Mouse (Mus musculus): Measurements from ENCODE around the gene Nabp1. TPM values are rescaled to one million over a fixed set of nuclear protein-coding genes. Genes with fewer than 3 reads are reported as not detected.
A peak's percentile ranks its signal among the peaks of the same experiment; 100 is the strongest.
"Not testable (repeated sequence)": the region's sequence is repeated elsewhere in the genome, so short reads cannot be mapped to it uniquely, and the experiment has no call there.

The Nabp1 gene
- total RNA-seq, 4 experiments from 2014 or later = 15.1 to 22.9 (median 20.5) TPM

DNA sequence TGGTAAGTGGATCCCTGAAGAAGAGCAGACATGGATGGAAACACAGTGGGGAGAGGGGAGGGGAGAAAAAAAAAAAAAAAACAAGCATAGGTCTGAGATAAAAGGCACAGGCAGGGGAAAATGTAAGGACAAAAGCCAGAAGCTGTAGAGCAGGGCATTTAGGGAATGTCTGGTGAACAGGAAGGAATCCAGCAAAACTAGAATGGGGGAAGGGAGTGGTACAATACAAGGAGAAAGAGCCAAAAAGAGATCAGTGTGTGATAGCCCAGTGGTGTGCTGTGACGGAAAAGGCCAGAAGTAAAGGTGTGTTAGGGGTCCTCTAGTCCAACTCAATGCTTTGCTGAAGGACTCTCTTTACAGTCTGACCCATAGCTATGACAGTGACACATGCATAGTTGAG lies 8.1 kb upstream of the Nabp1 start:
- DNase-seq (ENCODE audit: low spot score in 2 of 2) = no peak

DNA sequence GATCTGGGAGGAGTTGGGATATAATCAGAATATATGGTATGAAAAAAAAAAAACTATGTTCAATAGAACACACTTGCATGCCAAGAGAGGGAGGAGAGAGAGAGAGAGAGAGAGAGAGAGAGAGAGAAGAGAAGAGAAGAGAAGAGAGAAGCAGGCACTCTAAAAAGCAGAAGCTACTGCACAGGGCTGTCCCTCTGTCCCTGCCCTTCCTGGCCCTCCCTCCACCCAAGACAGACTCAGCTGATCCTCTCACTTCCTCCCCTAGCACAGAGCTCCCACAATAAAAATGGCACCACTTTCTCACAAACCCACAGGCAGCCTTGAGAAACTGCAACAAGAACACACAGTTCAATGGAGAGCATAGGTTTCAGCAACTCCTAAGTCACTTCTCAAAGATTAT lies 2.2 kb upstream of the Nabp1 start:
- DNase-seq (ENCODE audit: low spot score in 2 of 2) = no peak

DNA sequence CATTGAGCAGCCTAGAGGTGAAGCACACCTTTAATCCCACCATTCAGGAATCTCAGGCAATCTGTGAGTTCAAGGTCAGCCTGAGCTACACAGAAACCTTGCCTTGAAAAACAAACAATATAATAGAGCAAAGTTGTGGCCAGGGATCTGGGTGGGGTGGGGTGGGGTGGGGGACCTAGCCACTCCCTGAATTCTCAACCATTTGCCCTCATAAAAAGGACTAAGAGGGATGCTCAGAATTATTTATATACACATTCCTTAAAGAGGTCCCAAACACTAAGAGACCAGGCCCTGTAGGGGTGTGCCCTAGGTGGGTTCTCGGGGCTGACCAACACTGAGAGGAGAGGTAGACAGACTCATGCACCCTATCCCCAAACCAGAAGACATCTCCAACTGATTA lies 1.5 kb upstream of the Nabp1 start:
- no peak for DNase-seq (ENCODE audit: low spot score in 2 of 2)

DNA sequence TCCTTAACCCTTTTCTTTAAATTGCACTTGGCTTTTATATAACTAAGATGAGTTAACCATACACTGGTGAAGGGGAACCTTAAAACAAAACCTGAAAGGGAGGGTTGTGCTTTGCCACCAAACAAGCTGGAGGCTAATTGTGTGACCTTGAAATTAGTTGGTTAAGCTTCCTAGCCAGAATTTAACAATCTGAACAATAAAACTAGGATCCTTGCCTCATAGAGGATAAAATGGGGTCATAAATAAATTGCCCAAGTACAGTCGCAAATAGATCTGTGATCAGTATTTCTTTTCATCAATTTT lies 753 bp upstream of the Nabp1 start:
- DNase-seq (ENCODE audit: low spot score in 2 of 2) = no peak

DNA sequence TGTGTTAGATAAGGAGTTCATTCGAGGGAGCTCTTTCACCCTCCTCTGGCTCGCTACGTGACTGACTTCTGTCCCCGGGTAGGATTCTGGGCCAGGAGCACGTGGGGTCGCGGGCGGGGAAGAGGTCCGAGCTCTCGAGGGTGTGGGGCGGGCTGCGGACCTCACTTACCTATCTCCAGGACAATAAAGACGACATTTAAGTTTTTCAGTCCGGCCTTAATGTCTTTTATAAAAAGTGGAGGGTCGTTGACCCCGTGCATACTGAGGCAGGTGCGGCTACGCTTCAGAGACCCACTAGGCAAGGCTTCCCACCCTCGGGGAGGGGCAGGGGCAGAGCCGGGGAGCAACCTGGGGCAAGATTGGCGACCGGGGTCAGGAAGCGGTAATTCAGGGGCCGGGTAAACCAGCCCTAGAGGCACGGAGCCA lies 556 bp downstream of the Nabp1 start:
- DNase-seq (ENCODE audit: low spot score in 2 of 2) = no peak

DNA sequence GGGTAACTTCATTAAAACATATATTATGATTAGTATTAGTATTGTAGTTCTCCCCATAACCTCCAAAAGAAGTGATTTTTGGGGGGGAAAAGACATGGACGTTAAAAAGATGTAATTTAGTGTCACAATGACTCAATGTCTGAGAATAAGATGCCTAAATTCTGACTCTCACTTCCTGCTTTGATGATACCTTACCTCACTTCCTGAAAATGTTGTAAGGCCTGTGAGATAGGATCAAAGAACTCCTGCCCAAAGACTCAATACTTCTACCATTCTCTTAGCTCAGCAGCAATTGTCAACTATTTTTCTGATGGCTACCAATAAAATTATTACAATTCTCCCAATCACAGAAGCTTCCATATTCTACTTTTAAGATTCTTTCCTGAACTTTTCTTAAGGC lies 1.8 kb downstream of the Nabp1 start:
- no peak for DNase-seq (ENCODE audit: low spot score in 2 of 2)

DNA sequence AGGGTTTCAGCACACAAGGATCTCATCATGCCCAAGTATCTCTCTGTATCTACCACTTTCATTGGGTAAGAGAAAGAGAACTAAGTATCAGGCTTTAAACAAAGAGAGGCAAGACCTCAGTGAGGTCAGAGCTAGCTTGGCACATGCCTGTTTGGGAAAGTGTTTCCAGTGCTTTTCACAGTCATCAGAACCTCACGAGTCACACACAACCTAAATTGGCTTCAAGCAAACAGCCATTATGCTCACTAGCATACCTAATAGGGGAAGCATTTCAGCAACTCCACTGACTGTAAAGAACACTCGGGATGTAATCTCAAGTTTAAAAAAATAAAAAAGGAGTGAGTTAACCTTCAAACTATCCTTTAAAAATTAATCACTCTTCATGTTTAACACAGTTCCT lies 10.1 kb downstream of the Nabp1 start:
- no peak for DNase-seq (ENCODE audit: low spot score in 2 of 2)

DNA sequence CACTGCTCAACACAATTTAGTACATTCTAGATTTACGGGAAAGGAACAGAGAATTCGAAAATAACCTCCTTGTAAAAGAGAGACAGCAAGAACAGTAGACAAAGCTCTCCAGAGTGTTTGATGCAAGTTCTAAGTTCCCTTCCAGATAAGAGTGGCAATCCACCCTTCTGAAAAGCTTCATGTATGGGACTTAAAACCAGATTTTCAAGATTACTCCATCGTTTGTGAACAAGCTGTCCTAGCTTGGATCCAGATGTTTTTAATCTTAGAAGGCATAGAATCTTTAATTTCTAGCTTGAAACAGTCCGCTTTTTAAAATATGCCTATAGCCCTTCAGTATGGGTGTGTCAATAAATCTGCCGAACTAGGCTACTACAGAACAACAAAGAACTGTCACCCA lies 11.0 kb downstream of the Nabp1 start:
- DNase-seq (ENCODE audit: low spot score in 2 of 2) = no peak

DNA sequence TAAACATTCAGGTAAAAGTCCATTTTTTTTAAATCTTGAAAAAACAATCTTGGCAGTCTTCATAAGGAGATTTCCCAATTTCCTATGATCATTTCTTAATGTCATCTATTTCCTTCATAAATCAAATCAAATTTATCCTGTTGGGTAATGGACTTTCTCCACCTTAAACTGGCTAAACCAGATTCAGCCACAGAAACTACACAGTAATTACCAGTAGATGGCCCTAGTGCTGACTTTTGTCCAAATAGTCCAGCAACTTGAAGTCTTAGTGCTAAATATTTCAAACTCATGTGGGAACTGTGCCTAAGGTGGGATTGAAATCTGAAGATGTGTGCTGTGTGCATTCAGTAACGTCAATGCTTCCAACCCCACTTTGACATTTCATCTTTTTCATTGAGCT lies 11.8 kb downstream of the Nabp1 start:
- no peak for DNase-seq (ENCODE audit: low spot score in 2 of 2)

DNA sequence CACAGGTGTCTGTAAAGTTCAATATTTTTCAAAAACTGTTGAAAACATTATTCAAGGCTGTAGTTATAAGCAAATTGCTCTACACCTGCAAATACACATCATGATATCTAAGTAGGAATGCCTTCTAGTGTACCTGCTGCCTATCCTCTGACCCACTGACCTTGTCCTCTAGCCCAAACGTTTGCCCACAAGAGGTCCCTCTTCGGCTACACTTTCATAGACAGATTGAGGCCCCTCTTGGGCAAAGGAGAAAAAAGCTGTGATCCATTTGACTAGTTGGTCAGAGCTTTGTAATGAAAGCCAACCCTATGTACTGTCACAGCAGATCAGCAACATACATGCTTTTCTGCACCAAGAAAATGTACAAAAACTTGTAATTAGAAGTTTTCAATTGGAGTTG lies 12.9 kb downstream of the Nabp1 start:
- DNase-seq (ENCODE audit: low spot score in 2 of 2) = no peak

DNA sequence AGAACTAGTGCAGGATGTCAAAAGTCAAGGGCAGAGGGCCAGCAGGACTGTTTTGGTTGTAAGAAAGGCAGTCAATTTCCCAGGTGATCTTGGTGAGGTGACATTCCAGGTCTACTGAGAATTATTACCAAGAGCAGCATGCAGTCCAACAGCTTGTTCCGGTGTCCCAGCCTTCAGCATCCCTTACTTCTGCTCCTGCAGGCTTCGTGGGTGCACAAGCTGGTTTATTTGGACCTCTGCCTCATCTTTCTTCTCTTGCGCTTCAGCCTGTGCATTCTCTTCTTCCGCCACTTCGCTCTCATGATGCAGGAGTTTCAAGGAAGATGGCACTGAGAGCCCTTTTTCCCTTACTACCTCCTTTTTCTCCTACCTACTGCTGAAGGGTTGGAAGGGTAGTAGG lies 15.2 kb downstream of the Nabp1 start:
- DNase-seq (ENCODE audit: low spot score in 2 of 2) = peak in 1 of 2 experiments; percentile 32

DNA sequence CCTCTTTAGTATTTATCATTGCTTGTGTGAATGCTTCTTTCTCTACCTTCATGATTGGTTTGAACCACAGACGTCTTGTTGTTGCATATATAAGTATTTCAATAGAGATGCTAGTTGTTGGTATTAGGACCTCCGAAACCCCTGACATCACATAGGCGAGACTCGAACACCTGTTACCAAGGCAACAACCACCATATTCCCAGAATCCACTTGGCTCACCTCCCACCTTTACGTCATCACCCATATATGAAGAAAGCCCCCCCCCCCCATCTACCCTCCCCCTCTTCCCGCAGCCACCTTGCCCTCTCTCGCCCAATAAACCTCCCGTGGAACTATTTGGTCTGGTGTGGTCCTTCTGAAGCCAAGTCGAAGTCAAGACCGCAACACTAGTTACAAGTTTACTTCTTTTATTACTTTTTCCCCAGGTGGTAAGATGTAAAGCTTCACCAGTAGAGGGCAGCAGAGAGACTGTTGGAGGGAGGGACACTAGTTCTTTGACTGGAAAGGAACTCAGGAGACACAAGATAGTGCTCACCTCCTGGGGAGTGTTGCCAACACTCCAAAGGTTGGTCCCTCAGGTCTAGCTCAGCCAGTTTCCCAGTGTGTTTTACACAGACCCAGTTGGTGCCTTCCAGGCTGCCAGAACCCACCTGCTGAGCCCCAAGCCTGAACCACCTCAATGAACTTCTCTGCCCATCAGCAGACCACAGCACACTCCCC lies 19.3 kb downstream of the Nabp1 start:
- no peak for DNase-seq (ENCODE audit: low spot score in 2 of 2)

DNA sequence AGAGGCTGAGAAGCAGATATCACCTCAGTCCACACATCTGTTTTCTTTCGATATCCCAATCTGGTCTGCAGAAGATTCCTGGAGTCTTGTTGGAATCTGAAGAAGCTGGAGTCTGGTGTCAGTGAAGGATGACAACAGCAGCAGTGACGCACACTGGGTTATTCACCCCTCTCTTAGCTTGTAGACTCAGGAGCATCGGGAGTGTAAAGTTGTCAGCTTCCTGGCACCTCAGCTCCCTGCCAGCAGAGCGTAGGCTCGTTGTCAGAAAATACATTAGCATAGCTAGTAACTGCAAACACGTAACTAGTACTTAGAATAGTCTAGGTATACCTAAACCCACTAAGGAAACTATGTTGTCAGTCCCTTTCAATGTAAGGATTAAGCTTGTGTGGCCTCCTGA lies 20.1 kb downstream of the Nabp1 start:
- DNase-seq (ENCODE audit: low spot score in 2 of 2) = no peak

DNA sequence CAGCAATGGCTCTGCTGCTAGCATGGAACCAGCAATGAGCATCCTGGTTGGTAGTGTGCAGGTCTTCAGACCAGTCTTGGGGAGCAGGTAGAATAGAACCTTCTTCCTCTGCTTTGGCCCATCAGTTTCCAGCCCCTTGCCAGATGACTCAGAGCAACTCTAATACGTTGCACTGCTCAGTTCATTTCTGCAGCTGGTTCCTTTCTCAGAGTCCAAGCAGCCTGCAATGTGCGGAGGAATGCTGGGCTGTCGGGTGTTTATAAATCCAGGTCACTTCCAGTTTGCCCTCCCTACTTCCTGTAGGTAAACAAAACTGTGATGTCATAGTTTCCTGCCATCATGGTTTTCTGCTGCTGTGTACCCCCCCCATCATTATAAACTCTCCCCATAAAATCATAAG lies 21.0 kb downstream of the Nabp1 start:
- DNase-seq (ENCODE audit: low spot score in 2 of 2) = no peak

DNA sequence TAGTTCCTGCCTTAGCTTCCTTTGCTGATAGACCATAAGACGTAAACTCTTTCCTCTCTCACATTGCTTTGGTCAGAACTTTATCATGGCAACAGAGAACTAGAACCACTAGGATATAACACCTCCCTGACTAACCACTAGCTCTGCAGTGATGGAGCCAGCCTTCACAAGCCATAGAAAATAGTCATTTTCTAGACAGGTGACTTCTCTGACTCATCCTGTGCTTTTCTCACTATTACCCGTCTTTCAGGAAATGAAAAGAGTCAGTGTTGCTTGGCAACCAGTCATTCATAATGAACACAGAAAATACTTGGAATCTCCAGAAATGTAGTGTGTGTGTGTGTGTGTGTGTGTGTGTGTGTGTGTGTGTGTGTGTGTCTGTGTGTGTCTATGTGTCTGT lies 29.4 kb downstream of the Nabp1 start:
- DNase-seq (ENCODE audit: low spot score in 2 of 2) = no peak

DNA sequence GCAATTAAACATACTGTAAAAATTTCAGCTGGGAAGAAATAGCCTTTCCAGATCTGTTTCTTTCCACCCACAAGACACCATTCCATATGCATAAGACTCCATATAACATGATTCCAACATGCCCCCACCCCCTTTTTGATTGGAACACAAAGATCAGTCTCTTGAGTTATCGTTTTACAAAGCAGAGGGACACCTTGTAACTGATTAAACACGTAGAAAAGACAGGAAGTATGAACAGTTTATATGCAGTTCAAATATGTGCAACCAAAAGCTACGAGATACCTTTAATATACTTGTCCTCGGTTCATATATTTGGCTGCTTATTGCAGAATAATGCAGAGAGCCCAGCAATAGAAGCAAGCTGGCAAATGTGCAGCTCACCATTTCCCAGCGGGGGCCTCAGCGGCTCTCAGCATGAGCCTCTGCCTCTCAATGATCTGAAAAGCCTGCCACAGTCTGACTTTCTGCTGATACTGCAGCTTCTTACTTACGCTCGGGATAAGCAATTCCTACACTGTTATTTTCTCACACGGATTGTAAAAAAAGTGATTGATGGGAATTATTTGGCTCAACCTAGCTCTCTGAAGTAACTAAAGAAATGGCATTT lies 32.3 kb downstream of the Nabp1 start:
- peak; percentile 24 to 40 for DNase-seq (ENCODE audit: low spot score in 2 of 2)

DNA sequence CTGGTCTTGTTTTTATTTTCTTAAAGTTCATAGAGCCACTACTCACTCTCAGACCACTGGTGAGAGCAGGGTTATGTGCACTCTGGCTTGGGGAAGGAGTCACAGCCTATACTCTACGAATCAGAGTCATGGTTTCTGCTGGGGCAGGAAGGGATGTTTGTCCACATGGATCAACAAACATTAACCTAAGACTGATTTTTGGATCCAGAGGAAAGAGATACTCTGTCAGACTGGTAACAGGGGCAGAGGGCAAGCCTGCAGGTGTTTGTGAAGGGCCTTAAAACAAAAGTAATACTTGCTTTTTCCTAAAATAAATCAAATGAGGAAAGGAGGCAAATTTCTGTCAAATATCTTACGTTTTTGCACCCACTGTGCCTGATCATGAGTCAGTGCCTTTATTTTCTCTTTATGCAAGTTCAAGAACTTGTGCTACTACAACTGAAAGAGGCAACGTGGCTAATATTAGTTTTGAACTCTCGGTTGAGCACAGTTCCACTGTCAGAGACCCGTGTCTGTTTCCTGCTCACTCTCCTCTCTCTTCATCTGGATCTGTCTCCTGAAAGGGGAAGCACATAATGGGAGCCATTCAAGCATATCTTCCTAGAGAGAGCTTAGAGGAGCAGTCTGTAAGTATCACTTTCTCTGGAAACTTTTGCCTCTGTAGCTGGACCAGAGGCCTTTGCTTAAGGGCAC lies 32.9 kb downstream of the Nabp1 start:
- DNase-seq (ENCODE audit: low spot score in 2 of 2) = no peak

DNA sequence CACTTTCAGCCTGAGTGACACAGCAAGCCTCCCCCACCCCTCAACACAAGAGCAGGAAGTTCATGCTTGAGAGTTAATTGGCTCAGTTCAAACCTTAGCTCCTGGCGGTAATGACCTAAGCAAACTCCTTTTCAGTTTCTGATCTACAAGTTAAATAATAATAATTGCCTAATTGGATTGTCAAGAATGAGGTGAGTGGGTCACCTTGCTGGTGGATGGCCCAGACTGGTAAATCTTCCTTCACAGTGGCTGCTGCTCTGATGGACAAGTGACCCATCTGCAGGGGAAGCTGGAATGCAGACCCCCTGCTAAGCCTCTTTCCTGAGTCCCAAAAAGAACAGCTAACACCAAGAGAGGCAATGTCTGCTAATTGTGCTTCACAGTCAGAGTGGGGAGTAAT lies 48.5 kb downstream of the Nabp1 start:
- no peak for DNase-seq (ENCODE audit: low spot score in 2 of 2)

DNA sequence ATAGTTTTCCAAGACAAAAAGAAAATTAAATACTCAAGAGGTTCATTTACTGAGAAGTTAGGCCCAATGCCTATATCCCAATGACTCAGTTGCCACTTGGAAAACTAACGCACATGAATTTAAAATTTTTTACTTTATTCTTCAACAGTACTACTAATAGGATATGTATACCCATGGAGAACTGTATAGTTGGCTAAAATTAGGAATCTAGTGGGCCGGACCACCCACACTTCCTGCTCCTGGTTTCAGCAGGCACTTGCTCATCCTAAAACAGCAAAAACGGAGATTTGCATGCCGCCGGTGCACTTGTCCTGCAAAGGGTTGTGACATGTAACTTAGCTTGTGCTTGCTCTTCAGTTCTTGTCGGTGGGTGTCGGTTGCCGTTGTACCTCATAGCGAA lies 51.9 kb downstream of the Nabp1 start:
- no peak for DNase-seq (ENCODE audit: low spot score in 2 of 2)

DNA sequence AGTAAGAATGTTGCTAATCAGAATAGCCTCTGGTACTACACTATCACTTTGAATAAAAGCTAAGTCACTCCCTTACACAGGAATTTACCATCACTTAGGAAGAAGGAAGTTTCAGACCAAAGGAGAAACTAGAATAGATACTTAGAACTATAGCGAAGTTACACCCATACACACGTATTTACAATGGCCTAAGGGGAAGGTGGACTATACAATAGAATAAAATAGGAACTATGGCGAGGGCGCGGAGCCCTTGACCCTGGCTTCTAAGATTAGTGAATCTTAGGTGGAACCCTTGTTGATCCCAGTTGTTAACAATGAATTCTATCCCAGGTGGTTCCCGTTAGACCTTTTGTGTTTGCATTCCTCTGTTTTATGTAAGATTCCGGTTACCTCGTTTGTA lies 57.2 kb downstream of the Nabp1 start:
- DNase-seq (ENCODE audit: low spot score in 2 of 2) = not testable (repeated sequence)

DNA sequence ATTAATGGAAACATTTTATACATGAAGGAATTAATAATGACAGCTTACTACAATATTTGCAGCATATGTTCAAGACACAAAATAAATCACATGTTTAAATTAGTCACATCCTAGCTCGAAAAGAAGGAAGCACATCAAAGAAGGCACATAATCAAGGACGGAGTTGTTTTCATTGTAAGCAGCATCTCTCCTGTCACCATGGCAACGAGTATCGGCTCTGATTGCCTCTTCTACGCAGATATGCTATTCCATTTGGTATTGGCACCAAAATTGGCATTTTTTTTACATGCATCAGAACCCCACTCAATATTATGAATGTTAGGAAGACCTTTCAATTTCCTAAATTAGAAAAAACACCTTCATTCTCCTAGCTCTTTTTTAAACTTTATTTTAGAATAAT lies 59.5 kb downstream of the Nabp1 start:
- DNase-seq (ENCODE audit: low spot score in 2 of 2) = peak; percentile 18 to 22
